Mouse (Mus musculus) megakaryocyte, embryonic 14.5 days (primary cell): ENCODE data around the gene Inafm2.

Experiments used
- FLI1 ChIP-seq: IDR thresholded peaks from 2 replicates; pipeline ENCODE4 v1.6.1; 2012; ENCODE audit warnings: low read length, inconsistent platforms, mixed read lengths
- GATA1 ChIP-seq: IDR thresholded peaks from 3 replicates; pipeline ENCODE4 v1.6.1; 2012; ENCODE audit warnings: mixed read lengths, low read length, inconsistent platforms, borderline replicate concordance

DNA sequence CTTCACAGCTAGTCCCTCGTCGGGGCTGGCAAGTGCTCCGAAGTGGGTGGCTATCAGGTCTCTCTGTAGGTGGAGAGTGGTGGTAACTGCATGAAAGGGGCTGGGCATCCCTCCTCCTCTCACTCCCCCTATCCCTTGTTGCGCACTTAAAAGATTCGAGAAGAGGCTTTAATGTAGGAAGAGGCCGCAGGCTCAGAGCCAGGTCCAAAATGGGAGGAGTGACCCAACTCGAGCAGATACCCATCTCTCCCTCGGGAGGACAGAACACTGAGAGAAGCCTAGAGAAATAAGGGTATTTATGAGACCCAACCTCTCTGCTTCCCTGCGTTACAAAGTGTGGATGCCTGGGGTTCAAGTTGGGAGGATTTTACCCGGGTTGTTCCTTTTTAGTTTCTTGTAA lies 33.5 kb downstream of the Inafm2 start:
- TF ChIP-seq GATA1 (no peak), FLI1 (no peak)
